Mouse (Mus musculus): ENCODE results near the gene Gna14.

GRCm38 (mm10) chr19:16490756-16491155 is 55.2 kb downstream of the Gna14 start:
- TF ChIP-seq POLR2A (IDR thresholded peaks at IDR 0.05; ENCODE audit: insufficient read depth, low read length) (no peak), CTCF (IDR thresholded peaks at IDR 0.05; ENCODE audit: low read depth, low read length) (no peak)
